Mouse (Mus musculus): ENCODE measurements around the gene Ube2k.

DNA sequence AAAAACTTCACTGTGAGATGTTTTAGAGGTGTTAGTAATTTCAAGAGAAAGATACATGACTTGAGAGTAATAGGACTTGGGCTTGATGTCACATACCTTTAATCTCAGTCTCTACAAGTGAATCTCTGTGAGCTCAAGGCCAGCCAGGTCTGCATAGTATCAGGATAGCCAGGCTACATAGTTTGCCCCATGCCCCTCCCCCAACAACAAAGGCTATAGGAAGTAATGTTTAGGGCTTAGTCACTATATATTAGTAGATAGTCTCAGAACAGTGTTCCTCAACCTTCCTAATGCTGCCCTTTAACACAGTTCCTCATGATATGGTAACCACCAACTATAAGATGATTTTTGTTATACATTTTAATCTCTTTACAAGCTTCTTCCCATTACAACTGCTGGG, 20.1 kb downstream of the Ube2k start:
- no peak for TF ChIP-seq GATA1 (IDR thresholded peaks at IDR 0.05; ENCODE audit: low read length)
- no peak for TF ChIP-seq TAL1 (IDR thresholded peaks at IDR 0.05; ENCODE audit: low read length)
